Mouse (Mus musculus) MEL-GATA-1-ER (cell line): ENCODE measurements around the gene Mapk12.

Source experiments
- DNase-seq: peaks from one replicate; pipeline ENCODE4 v3.0.0-alpha.2; 2012; ENCODE audit warnings: low read depth; ENCODE audit errors: extremely low read depth

Gene Mapk12

GRCm38 (mm10) chr15:89138531-89138930 is 2.0 kb downstream of the Mapk12 start:
- no peak for DNase-seq

- no peak for DNase-seq
Measured at GRCm38 (mm10) chr15:89138046-89138405, 2.5 kb downstream of the Mapk12 start.

GRCm38 (mm10) chr15:89137378-89138045 is 3.0 kb downstream of the Mapk12 start:
- no peak for DNase-seq

GRCm38 (mm10) chr15:89136461-89137155 is 3.9 kb downstream of the Mapk12 start:
- no peak for DNase-seq

- no peak for DNase-seq
Measured at GRCm38 (mm10) chr15:89131316-89131715, 9.2 kb downstream of the Mapk12 start.

- no peak for DNase-seq
Measured at GRCm38 (mm10) chr15:89130245-89130644, 10.3 kb downstream of the Mapk12 start.

- DNase-seq: peak; percentile 71
Measured at GRCm38 (mm10) chr15:89128382-89129350, 11.8 kb downstream of the Mapk12 start, which contains the start of gene Hdac10. TSS of gene Hdac10 (minus strand) at chr15:89128700.

GRCm38 (mm10) chr15:89127364-89127940 is 13.1 kb downstream of the Mapk12 start:
- no peak for DNase-seq

GRCm38 (mm10) chr15:89126622-89127021 is 13.9 kb downstream of the Mapk12 start:
- DNase-seq: no peak

- no peak for DNase-seq
Measured at GRCm38 (mm10) chr15:89125351-89125750, 15.2 kb downstream of the Mapk12 start.

- DNase-seq: no peak
Measured at GRCm38 (mm10) chr15:89124312-89124711, 16.2 kb downstream of the Mapk12 start.

- no peak for DNase-seq
Measured at GRCm38 (mm10) chr15:89123595-89123994, 16.9 kb downstream of the Mapk12 start.

- peak; percentile 78 for DNase-seq
Measured at GRCm38 (mm10) chr15:89122649-89123366, 17.7 kb downstream of the Mapk12 start, which contains the start of gene Tubgcp6. TSS of gene Tubgcp6 (minus strand) at chr15:89123112.

GRCm38 (mm10) chr15:89118007-89118406 is 22.5 kb downstream of the Mapk12 start:
- no peak for DNase-seq

- DNase-seq: no peak
Measured at GRCm38 (mm10) chr15:89110147-89110546, 30.4 kb downstream of the Mapk12 start.

- no peak for DNase-seq
Measured at GRCm38 (mm10) chr15:89106976-89107375, 33.5 kb downstream of the Mapk12 start.

GRCm38 (mm10) chr15:89106073-89106472 is 34.4 kb downstream of the Mapk12 start:
- DNase-seq: no peak

- no peak for DNase-seq
Measured at GRCm38 (mm10) chr15:89104425-89104824, 36.1 kb downstream of the Mapk12 start.

- DNase-seq: no peak
Measured at GRCm38 (mm10) chr15:89103921-89104320, 36.6 kb downstream of the Mapk12 start.

GRCm38 (mm10) chr15:89102646-89103045 is 37.9 kb downstream of the Mapk12 start:
- no peak for DNase-seq

GRCm38 (mm10) chr15:89100823-89101222 is 39.7 kb downstream of the Mapk12 start:
- DNase-seq: no peak
